Mouse (Mus musculus) gastrocnemius, postnatal 14 days (tissue): Measurements from ENCODE around the gene Olfr478. TPM values are rescaled to one million over a fixed set of nuclear protein-coding genes. Genes with fewer than 3 reads are reported as not detected.
"Not testable (repeated sequence)": the region's sequence is repeated elsewhere in the genome, so short reads cannot be mapped to it uniquely, and the experiment has no call there.

ENCODE experiments used
- DNase-seq: peaks from one replicate; pipeline ENCODE4 v3.0.0; 2021; ENCODE audit warnings: mixed read lengths
- intact Hi-C: fragments of 180-260 bp; cut with DNase I; formaldehyde crosslinking; loops from one replicate; pipeline ENCODE4 v1.15.1; 2025; ENCODE audit warnings: low total_unique reads
- long read RNA-seq, 2 experiments: library from polyadenylated mRNA; stranded (forward); transcript quantifications; one replicate each; pipeline ENCODE4 v2.0.0; 2021
- total RNA-seq, 2 experiments: library from RNA; stranded (reverse); gene quantifications; 2 replicates each; pipeline ENCODE4 v1.2.3; 2021

Gene Olfr478
- total RNA-seq = not detected
- long read RNA-seq, experiment 1 = 0 reads
- long read RNA-seq, experiment 2 = 0 reads

GRCm38 (mm10) chr7:108033889-108034288 is at the start of gene Olfr478:
Olfr478 (minus strand) TSS chr7:108033989.
- DNase-seq = no peak
- intact Hi-C loops = no loop called here

- intact Hi-C loops = no loop called here
- DNase-seq = no peak
These were observed 45.8 kb upstream of the Olfr478 start, which contains the start of gene Olfr481 for GRCm38 (mm10) chr7:108079555-108079954. Olfr481 (plus strand) TSS chr7:108079855.

- intact Hi-C loops = no loop called here
These were observed 33.5 kb upstream of the Olfr478 start, which contains the start of gene Olfr480 for GRCm38 (mm10) chr7:108067246-108067645. Olfr480 (minus strand) TSS chr7:108067346.

GRCm38 (mm10) chr7:108050393-108050792 is 16.6 kb upstream of the Olfr478 start, which contains the start of gene Olfr479:
Olfr479 (plus strand) TSS chr7:108050693.
- intact Hi-C loops = no loop called here
- DNase-seq = no peak

More at GRCm38 (mm10) chr7:108067246-108067645, 33.5 kb upstream of the Olfr478 start, which contains the start of gene Olfr480:
- no peak for DNase-seq

GRCm38 (mm10) chr7:108014256-108014655 is 19.5 kb downstream of the Olfr478 start:
- DNase-seq, intact Hi-C loops: not testable (repeated sequence)

- DNase-seq = no peak
- intact Hi-C loops = no loop called here
These were observed 47.4 kb downstream of the Olfr478 start, which contains the start of gene Olfr477 for GRCm38 (mm10) chr7:107986393-107986792. Olfr477 (plus strand) TSS chr7:107986693.

Other genes starting within 250 kb of the Olfr478 start
- gene Ovch2, start 232.8 kb downstream of the Olfr478 start, total RNA-seq = not detected
- not detected for gene Olfr467, start 221.7 kb downstream of the Olfr478 start, total RNA-seq
- gene Olfr469, start 208.4 kb downstream of the Olfr478 start, total RNA-seq = not detected
- not detected for gene Olfr470, start 186.5 kb downstream of the Olfr478 start, total RNA-seq
- gene Olfr472, start 136.1 kb downstream of the Olfr478 start, total RNA-seq = not detected
- not detected for gene Olfr473, start 103.5 kb downstream of the Olfr478 start, total RNA-seq
- not detected for gene Olfr474, start 79.3 kb downstream of the Olfr478 start, total RNA-seq
- not detected for gene Olfr476, start 69.2 kb downstream of the Olfr478 start, total RNA-seq
- gene Olfr477, start 47.3 kb downstream of the Olfr478 start, total RNA-seq = not detected
- not detected for gene Olfr479, start 16.7 kb upstream of the Olfr478 start, total RNA-seq
- gene Olfr480, start 33.4 kb upstream of the Olfr478 start, total RNA-seq = not detected
- gene Olfr481, start 45.9 kb upstream of the Olfr478 start, total RNA-seq = not detected
- gene Olfr482, start 63.6 kb upstream of the Olfr478 start, total RNA-seq = 1 to 10 TPM in 1 of 2 experiments, under 1 TPM in 1; 0.76 to 1.1 TPM
- gene Olfr483, start 66.9 kb upstream of the Olfr478 start, total RNA-seq = not detected
- not detected for gene Olfr484, start 93.5 kb upstream of the Olfr478 start, total RNA-seq
- not detected for gene Olfr485, start 125.9 kb upstream of the Olfr478 start, total RNA-seq
- gene Olfr486, start 138.8 kb upstream of the Olfr478 start, total RNA-seq = not detected
- not detected for gene Olfr487, start 180.6 kb upstream of the Olfr478 start, total RNA-seq
- gene Olfr488, start 224.4 kb upstream of the Olfr478 start, total RNA-seq = not detected